Mouse (Mus musculus) adrenal gland (tissue): ENCODE results near the gene Fam207a.

Source experiments
- intact Hi-C: fragments of 180-260 bp; cut with DNase I; formaldehyde crosslinking; loops from one replicate; pipeline ENCODE4 v1.15.1; 2025
- long read RNA-seq, 2 experiments: library from polyadenylated mRNA; unstranded; transcript quantifications; one replicate each; pipeline ENCODE4 v2.0.0; 2020; ENCODE audit warnings: borderline replicate concordance in 1 of 2; ENCODE audit not compliant: insufficient replicate concordance in 1 of 2

The Fam207a gene
- long read RNA-seq, experiment 1, transcript Fam207a-201 (6 exons, 2,394 nt), result major isoform, 18 of 23 reads
- long read RNA-seq, experiment 1, partial matches to known transcripts, result 0 of 23 reads
- long read RNA-seq, experiment 1, other reads (novel, unspliced or antisense), result 5 of 23 reads
- long read RNA-seq, experiment 2, transcript Fam207a-201 (6 exons, 2,394 nt), result major isoform, 19 of 30 reads
- long read RNA-seq, experiment 2, partial matches to known transcripts, result 1 of 30 reads
- long read RNA-seq, experiment 2, other reads (novel, unspliced or antisense), result 9 of 30 reads

- intact Hi-C loops, result loop anchor here (2.0 kb wide), 1 partner anchor 51 kb away; no protein-coding TSS in a partner anchor
Measured at GRCm38 (mm10) chr10:77515385-77516348, at the start of gene Fam207a. TSS of gene Fam207a (minus strand) at chr10:77515785.

GRCm38 (mm10) chr10:77565005-77565404, 49.4 kb upstream of the Fam207a start:
- intact Hi-C loops, result no loop called here

- intact Hi-C loops, result loop anchor here (5.0 kb wide), 1 partner anchor 274 kb away; no protein-coding TSS in a partner anchor
Measured at GRCm38 (mm10) chr10:77561508-77561907, 45.9 kb upstream of the Fam207a start.

GRCm38 (mm10) chr10:77560830-77561229, 45.2 kb upstream of the Fam207a start:
- intact Hi-C loops, result loop anchor here (5.0 kb wide), 1 partner anchor 274 kb away; no protein-coding TSS in a partner anchor

- intact Hi-C loops, result loop anchor here (5.0 kb wide), 1 partner anchor 273 kb away; no protein-coding TSS in a partner anchor
Measured at GRCm38 (mm10) chr10:77560090-77560489, 44.5 kb upstream of the Fam207a start.

- intact Hi-C loops, result no loop called here
Measured at GRCm38 (mm10) chr10:77557641-77558040, 42.1 kb upstream of the Fam207a start.

- intact Hi-C loops, result no loop called here
Measured at GRCm38 (mm10) chr10:77556631-77557030, 41.0 kb upstream of the Fam207a start.

GRCm38 (mm10) chr10:77554918-77555317, 39.3 kb upstream of the Fam207a start:
- intact Hi-C loops, result no loop called here

GRCm38 (mm10) chr10:77553285-77553684, 37.7 kb upstream of the Fam207a start:
- intact Hi-C loops, result no loop called here

- intact Hi-C loops, result no loop called here
Measured at GRCm38 (mm10) chr10:77552162-77552561, 36.6 kb upstream of the Fam207a start.

GRCm38 (mm10) chr10:77550874-77551273, 35.3 kb upstream of the Fam207a start:
- intact Hi-C loops, result no loop called here

- intact Hi-C loops, result no loop called here
Measured at GRCm38 (mm10) chr10:77548576-77548975, 33.0 kb upstream of the Fam207a start.

- intact Hi-C loops, result no loop called here
Measured at GRCm38 (mm10) chr10:77544916-77545315, 29.3 kb upstream of the Fam207a start.

- intact Hi-C loops, result no loop called here
Measured at GRCm38 (mm10) chr10:77543226-77543625, 27.6 kb upstream of the Fam207a start.

GRCm38 (mm10) chr10:77541864-77542666, 26.5 kb upstream of the Fam207a start:
- intact Hi-C loops, result no loop called here

GRCm38 (mm10) chr10:77540576-77541102, 25.1 kb upstream of the Fam207a start:
- intact Hi-C loops, result no loop called here

GRCm38 (mm10) chr10:77539320-77539945, 23.8 kb upstream of the Fam207a start:
- intact Hi-C loops, result no loop called here

- intact Hi-C loops, result no loop called here
Measured at GRCm38 (mm10) chr10:77537215-77538209, 21.9 kb upstream of the Fam207a start.

- intact Hi-C loops, result no loop called here
Measured at GRCm38 (mm10) chr10:77536727-77537126, 21.1 kb upstream of the Fam207a start.
